8 mouse cellular contexts compared by ENCODE assay signal in genomic region chr3:68869691-68870567, GRCm38 (mm10). TPM values are rescaled to one million over a fixed set of nuclear protein-coding genes. Genes with fewer than 3 reads are reported as not detected.
DNase-seq lines count a peak whose midpoint lies in the region; ATAC-seq and TF ChIP-seq lines count a peak whose summit lies in the region.

No protein-coding gene starts in this region.

- peak; percentile 21 for DNase-seq in urinary bladder, adult 2 months (ENCODE audit: low spot score)
- no peak for DNase-seq in urinary bladder, postnatal 10 days (ENCODE audit: low spot score)
- peak; percentile 20 for DNase-seq in embryo, embryonic 11.5 days (ENCODE audit: low read depth, low spot score)
- peak; percentile 65 for DNase-seq in kidney, postnatal 0 days (ENCODE audit: low spot score)
- peak; percentile 65 for DNase-seq in lung, embryonic 14.5 days
- DNase-seq in retina, embryonic 14.5 days (ENCODE audit: low spot score): peak; percentile 73
- peak; percentile 73 for DNase-seq in thymus, postnatal 4 days

- WGBS in heart, embryonic 13.5 days: under 1% methylated on average over 96 of the region's 96 CpGs
- WGBS in kidney, postnatal 0 days: under 1% methylated on average over 75 of the region's 96 CpGs
- under 1% methylated on average over 89 of the region's 96 CpGs for WGBS in lung, embryonic 14.5 days

- peak overlapping the region; percentile 49 for H3K27ac ChIP-seq in heart, embryonic 13.5 days (replicated peaks)
- no peak overlapping the region for H3K27ac ChIP-seq in kidney, postnatal 0 days
- H3K27ac ChIP-seq in lung, embryonic 14.5 days (ENCODE audit: low read depth): no peak overlapping the region

- peaks cover 18% of the 10 kb centered on the region for H3K4me1 ChIP-seq in heart, embryonic 13.5 days
- H3K4me1 ChIP-seq in kidney, postnatal 0 days (replicated peaks; ENCODE audit: insufficient read depth, low read length): peaks cover 12% of the 10 kb centered on the region; the same call in 1 of the 2 replicates
- H3K4me1 ChIP-seq in lung, embryonic 14.5 days (ENCODE audit: insufficient read depth): no peaks in the 10 kb centered on the region

- TF ChIP-seq CTCF in kidney, postnatal 0 days (IDR thresholded peaks at IDR 0.05; ENCODE audit: low read depth): peak; percentile 62
- peak; percentile 31 for TF ChIP-seq CTCF in lung, embryonic 14.5 days (IDR thresholded peaks at IDR 0.05; ENCODE audit: low read depth)

- H3K27me3 ChIP-seq in heart, embryonic 13.5 days (replicated peaks): peaks cover 23% of the 10 kb centered on the region
- H3K27me3 ChIP-seq in kidney, postnatal 0 days (ENCODE audit: insufficient read depth, low read length): peaks cover 8% of the 10 kb centered on the region; the same call in 1 of the 2 replicates
- H3K27me3 ChIP-seq in lung, embryonic 14.5 days (ENCODE audit: insufficient read depth, low read length): peaks cover 29% of the 10 kb centered on the region

- H3K36me3 ChIP-seq in heart, embryonic 13.5 days: no peaks in the 10 kb centered on the region
- H3K36me3 ChIP-seq in kidney, postnatal 0 days (ENCODE audit: insufficient read depth, low read length): no peaks in the 10 kb centered on the region
- no peaks in the 10 kb centered on the region for H3K36me3 ChIP-seq in lung, embryonic 14.5 days (ENCODE audit: insufficient read depth)

- peak overlapping the region; percentile 99 for H3K4me2 ChIP-seq in heart, embryonic 13.5 days
- peak overlapping the region; percentile 98 for H3K4me2 ChIP-seq in kidney, postnatal 0 days (ENCODE audit: low read length)
- H3K4me2 ChIP-seq in lung, embryonic 14.5 days: peak overlapping the region; percentile 99

- peak; percentile 37; the same call in 1 of the 2 replicates for ATAC-seq in heart, embryonic 13.5 days (ENCODE audit: extremely low read depth, insufficient number of reproducible peaks, low FRiP score, low TSS enrichment)
- ATAC-seq in kidney, postnatal 0 days (replicated peaks; ENCODE audit: low FRiP score, low read depth): peak; percentile 82
- peak; percentile 75 for ATAC-seq in lung, embryonic 14.5 days (ENCODE audit: insufficient read depth)

- H3K9me3 ChIP-seq in heart, embryonic 13.5 days: no peaks in the 10 kb centered on the region
- no peaks in the 10 kb centered on the region for H3K9me3 ChIP-seq in kidney, postnatal 0 days (replicated peaks; ENCODE audit: low read length)
- no peaks in the 10 kb centered on the region for H3K9me3 ChIP-seq in lung, embryonic 14.5 days (ENCODE audit: low read depth, low read length)

- peak overlapping the region; percentile 73 for H3K4me3 ChIP-seq in heart, embryonic 13.5 days
- peak overlapping the region; percentile 61 for H3K4me3 ChIP-seq in kidney, postnatal 0 days (replicated peaks; ENCODE audit: low read depth, low read length)
- H3K4me3 ChIP-seq in lung, embryonic 14.5 days (ENCODE audit: low read depth, low read length): peak overlapping the region; percentile 55

- peak overlapping the region; percentile 82 for H3K9ac ChIP-seq in heart, embryonic 13.5 days
- H3K9ac ChIP-seq in kidney, postnatal 0 days (ENCODE audit: low read depth, low read length): peak overlapping the region; percentile 54
- peak overlapping the region; percentile 49 for H3K9ac ChIP-seq in lung, embryonic 14.5 days

RNA-seq across cellular contexts. Expression of gene 1110032F04Rik, which starts 0.5 kb away (rescaled TPM):
- polyA plus RNA-seq in urinary bladder, adult 2 months (2012; rRNA removed): 0.19 and 0.28 TPM in 2 replicates
- 6.4 and 8.4 TPM in 2 replicates for polyA plus RNA-seq in heart, embryonic 13.5 days (2015; fragmentation: Nextera tagmentation; extraction: Ambion mirVana)
- polyA plus RNA-seq in kidney, postnatal 0 days (2015; fragmentation: Nextera tagmentation; extraction: Ambion mirVana): 6.0 and 7.3 TPM in 2 replicates
- polyA plus RNA-seq in lung, embryonic 14.5 days (2014; fragmentation: Nextera tagmentation; extraction: Ambion mirVana): 0.50 and 0.84 TPM in 2 replicates
